Mouse (Mus musculus): ENCODE measurements at regions not wholly inside any gene's neighbourhood (a gene's known extent, or its start where the extent isn't known, plus 50 kb on each side); places are given as distances from the start of the nearest gene placed in this dataset.
A peak's percentile ranks its signal among the peaks of the same experiment; 100 is the strongest.

DNA sequence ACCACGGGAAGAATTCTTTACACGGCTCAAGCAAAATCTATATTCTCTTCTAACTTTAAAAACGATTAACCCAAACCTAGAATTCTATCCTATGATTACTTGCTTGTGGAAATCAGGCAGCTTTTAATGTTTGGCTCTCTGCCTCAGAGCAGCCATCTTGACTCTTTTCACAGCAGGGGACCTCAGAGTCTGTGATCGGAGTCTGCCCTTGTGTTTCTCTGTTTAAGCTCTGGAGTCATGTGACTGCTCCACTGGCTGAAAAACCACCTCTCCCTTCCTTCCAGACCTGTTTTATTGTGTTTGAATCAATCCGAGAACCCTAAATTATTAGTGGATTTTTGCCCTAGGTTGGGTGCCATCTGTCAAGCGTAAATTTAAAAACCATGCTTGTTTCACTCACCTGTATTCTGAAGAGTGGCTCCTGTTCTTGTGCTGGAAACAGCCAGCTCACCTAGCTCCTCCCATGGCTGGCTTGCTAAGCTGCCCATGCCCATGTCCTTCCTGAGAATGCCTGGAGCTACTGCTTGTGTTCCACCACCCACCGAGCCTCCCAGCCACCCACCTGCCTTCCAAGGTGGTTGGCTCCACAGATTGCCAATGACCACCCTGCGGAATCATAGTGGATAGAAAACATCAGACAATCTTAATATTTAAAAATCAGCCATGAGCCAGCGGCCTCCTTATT, 62.6 kb downstream of the Perp start:
- Histone ChIP-seq H3K4me1 (no peaks in the 10 kb centered on the region), H3K9me3 (no peaks in the 10 kb centered on the region), H3K4me2 (replicated peaks) (no peak overlapping the region), H3K27me3 (no peaks in the 10 kb centered on the region), H3K9ac (replicated peaks) (no peak overlapping the region), H3K36me3 (no peaks in the 10 kb centered on the region), H3K27ac (replicated peaks) (no peak overlapping the region), H3K4me3 (no peak overlapping the region)
- WGBS, result 83% methylated on average over 9 of the region's 9 CpGs
- ATAC-seq (replicated peaks), result no peak

- 86% methylated on average over 3 of the region's 3 CpGs for WGBS
- ATAC-seq (replicated peaks), result no peak
- no peak overlapping the region for H3K4me2 ChIP-seq (replicated peaks)
Measured at GRCm38 (mm10) chr10:18909307-18909706, 64.5 kb downstream of the Perp start.

DNA sequence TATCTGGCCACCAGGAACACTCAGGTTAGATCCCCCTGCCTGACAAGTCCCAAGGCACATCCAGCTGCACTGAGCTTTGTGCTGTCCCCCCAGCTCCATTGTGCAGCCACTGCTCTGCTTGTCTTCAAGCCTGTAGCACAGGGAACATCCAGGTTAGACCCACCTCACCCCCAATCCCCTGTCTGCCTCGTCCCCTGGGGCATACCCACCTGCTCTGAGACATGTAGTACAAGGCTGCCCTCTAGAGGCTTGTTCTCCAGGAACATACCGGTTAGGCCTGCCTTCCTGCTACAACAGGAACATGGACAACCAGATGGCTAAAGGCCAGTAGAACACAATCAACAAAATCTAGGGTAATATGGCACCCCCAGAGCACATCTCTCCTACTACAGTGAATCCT, 66.1 kb downstream of the Perp start:
- Histone ChIP-seq H3K4me3 (no peak overlapping the region), H3K4me2 (replicated peaks) (no peak overlapping the region), H3K9ac (replicated peaks) (no peak overlapping the region), H3K27me3 (no peaks in the 10 kb centered on the region), H3K9me3 (no peaks in the 10 kb centered on the region), H3K27ac (replicated peaks) (no peak overlapping the region), H3K36me3 (no peaks in the 10 kb centered on the region), H3K4me1 (no peaks in the 10 kb centered on the region)
- 4% methylated on average over 2 of the region's 2 CpGs for WGBS
- 0 out of 2 replicates have a peak, but pooled peaks have one; percentile 60 for ATAC-seq (replicated peaks)

More at GRCm38 (mm10) chr10:18909307-18909706, 64.5 kb downstream of the Perp start:
- H3K4me1 ChIP-seq, result no peaks in the 10 kb centered on the region
- H3K4me3 ChIP-seq, result no peak overlapping the region
- H3K27me3 ChIP-seq, result no peaks in the 10 kb centered on the region
- no peak overlapping the region for H3K9ac ChIP-seq (replicated peaks)
- H3K27ac ChIP-seq (replicated peaks), result no peak overlapping the region
- no peaks in the 10 kb centered on the region for H3K36me3 ChIP-seq
- H3K9me3 ChIP-seq, result no peaks in the 10 kb centered on the region

- Histone ChIP-seq H3K36me3 (no peaks in the 10 kb centered on the region), H3K4me2 (replicated peaks) (no peak overlapping the region), H3K4me1 (no peaks in the 10 kb centered on the region), H3K9ac (replicated peaks) (no peak overlapping the region), H3K4me3 (no peak overlapping the region), H3K27ac (replicated peaks) (no peak overlapping the region), H3K27me3 (no peaks in the 10 kb centered on the region), H3K9me3 (no peaks in the 10 kb centered on the region)
- ATAC-seq (replicated peaks), result peak; percentile 61; the same call in 1 of the 2 replicates
- 79% methylated on average over 6 of the region's 6 CpGs for WGBS
Measured at GRCm38 (mm10) chr10:18917120-18917616, 72.3 kb downstream of the Perp start.

DNA sequence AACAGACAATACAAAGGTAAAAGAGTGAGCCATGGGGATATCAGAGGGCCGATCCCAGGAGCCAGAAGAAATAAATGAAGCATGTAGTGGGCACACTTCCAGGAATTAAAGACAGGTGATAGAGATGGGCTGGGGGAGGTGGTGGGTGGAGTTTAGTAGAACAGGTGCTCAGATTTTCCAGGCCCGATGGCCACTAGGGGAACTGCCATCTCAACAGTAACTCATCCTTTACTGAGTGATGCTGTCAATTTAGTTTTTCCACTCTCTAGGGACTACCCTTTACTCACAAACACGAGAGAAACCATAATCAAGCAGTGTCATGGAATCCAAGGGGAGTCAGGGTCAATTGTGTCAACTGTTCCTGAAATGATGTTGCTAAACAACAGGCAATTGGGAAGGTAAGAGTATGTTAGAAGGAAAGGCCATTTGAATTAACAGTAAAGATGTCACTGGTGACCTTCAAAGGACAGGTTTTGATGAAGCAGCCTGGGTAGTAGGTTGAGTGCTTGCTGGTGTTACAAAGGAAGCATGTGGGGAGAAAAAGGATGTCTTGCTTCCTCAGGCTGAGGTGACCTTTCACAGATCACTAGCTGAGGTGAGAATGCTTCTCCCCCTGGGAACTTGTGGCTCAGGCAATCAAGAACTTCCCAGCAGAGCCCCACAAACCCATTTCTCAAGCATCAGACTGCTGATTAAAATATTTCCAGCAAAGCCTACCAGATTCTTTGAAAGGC, 78.4 kb downstream of the Perp start:
- no peak overlapping the region for H3K9ac ChIP-seq (replicated peaks)
- WGBS, result 75% methylated on average over 3 of the region's 3 CpGs
- no peaks in the 10 kb centered on the region for H3K36me3 ChIP-seq
- H3K4me2 ChIP-seq (replicated peaks), result no peak overlapping the region
- H3K27ac ChIP-seq (replicated peaks), result no peak overlapping the region
- ATAC-seq (replicated peaks), result no peak
- no peaks in the 10 kb centered on the region for H3K9me3 ChIP-seq
- no peak overlapping the region for H3K4me3 ChIP-seq
- H3K4me1 ChIP-seq, result no peaks in the 10 kb centered on the region
- no peaks in the 10 kb centered on the region for H3K27me3 ChIP-seq

- ATAC-seq (replicated peaks), result no peak
- 95% methylated on average over 2 of the region's 2 CpGs for WGBS
- Histone ChIP-seq H3K4me1 (no peaks in the 10 kb centered on the region), H3K9ac (replicated peaks) (no peak overlapping the region), H3K27ac (replicated peaks) (no peak overlapping the region), H3K4me2 (replicated peaks) (no peak overlapping the region), H3K27me3 (no peaks in the 10 kb centered on the region), H3K36me3 (no peaks in the 10 kb centered on the region), H3K4me3 (no peak overlapping the region), H3K9me3 (no peaks in the 10 kb centered on the region)
Measured at GRCm38 (mm10) chr10:18927811-18928210, 83.0 kb downstream of the Perp start.

DNA sequence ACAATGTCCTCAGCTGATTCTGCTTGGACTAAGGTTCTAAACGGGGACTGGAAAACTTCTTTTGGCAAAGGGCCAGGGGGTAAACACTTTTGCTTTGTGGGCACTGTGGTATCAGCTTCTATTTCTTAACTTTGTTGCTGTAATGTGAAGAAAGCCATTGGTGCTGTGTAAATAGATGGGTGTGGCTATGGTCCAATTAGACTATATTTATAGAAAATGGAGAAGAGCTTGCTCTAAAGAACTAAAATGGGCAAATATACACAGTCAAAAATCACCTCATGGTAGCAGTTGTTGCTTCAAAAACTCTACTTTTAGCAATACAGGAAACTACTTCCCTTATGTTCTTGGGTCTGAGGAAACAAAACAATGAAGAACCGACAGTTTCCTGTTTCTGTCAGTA, 84.1 kb downstream of the Tnfaip3 start:
- no peak overlapping the region for H3K4me3 ChIP-seq
- H3K4me2 ChIP-seq (replicated peaks), result no peak overlapping the region
- H3K4me1 ChIP-seq, result no peaks in the 10 kb centered on the region
- no peaks in the 10 kb centered on the region for H3K27me3 ChIP-seq
- ATAC-seq (replicated peaks), result no peak
- 54% methylated on average over 2 of the region's 2 CpGs for WGBS
- no peak overlapping the region for H3K27ac ChIP-seq (replicated peaks)
- no peak overlapping the region for H3K9ac ChIP-seq (replicated peaks)
- H3K36me3 ChIP-seq, result no peaks in the 10 kb centered on the region
- H3K9me3 ChIP-seq, result no peaks in the 10 kb centered on the region

DNA sequence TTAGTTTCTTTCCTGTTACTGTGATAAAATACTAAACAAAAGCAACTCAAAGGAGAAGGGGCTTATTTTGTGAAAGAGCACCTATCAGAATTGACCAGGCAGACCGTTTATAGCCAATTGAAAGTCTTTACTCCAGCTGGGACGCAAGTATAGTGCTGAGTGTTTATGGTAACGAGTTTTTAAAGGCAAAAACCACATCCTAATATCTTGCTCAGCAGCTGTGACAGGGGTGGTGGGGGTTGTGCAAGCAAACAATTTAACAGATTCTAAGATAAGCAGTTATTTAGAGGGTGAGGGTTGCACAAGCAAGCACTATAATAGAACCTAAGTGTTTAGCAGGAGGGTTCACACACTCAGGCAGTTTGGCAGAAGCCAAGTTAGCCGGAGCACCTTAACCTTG, 74.0 kb downstream of the Tnfaip3 start:
- H3K27ac ChIP-seq (replicated peaks), result no peak overlapping the region
- no peak overlapping the region for H3K4me3 ChIP-seq
- H3K4me2 ChIP-seq (replicated peaks), result no peak overlapping the region
- no peaks in the 10 kb centered on the region for H3K36me3 ChIP-seq
- no peaks in the 10 kb centered on the region for H3K9me3 ChIP-seq
- no peaks in the 10 kb centered on the region for H3K4me1 ChIP-seq
- H3K27me3 ChIP-seq, result no peaks in the 10 kb centered on the region
- ATAC-seq (replicated peaks), result no peak
- WGBS, result 60% methylated on average over 4 of the region's 4 CpGs
- H3K9ac ChIP-seq (replicated peaks), result no peak overlapping the region

DNA sequence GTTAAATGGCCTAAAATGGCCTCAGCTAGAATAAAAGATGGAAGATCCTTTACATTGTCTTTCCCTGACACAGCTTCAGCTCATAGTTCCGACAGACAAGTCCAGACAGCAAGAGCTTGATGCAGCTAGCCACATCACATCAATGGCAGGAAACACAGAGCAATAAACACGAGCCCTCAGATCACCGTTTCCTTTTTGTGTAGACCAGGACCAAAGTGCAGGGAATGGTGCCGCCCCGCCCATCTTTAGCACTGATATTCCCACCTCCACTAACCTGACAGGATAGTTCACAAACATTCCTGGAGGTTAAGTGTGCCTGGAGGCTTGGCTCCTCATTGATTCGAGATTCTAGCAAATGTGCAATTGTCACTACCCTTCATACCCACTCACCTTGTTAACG, 73.5 kb downstream of the Tnfaip3 start:
- Histone ChIP-seq H3K27ac (replicated peaks) (no peak overlapping the region), H3K9ac (replicated peaks) (no peak overlapping the region), H3K4me3 (no peak overlapping the region), H3K27me3 (no peaks in the 10 kb centered on the region), H3K36me3 (no peaks in the 10 kb centered on the region), H3K4me1 (no peaks in the 10 kb centered on the region), H3K4me2 (replicated peaks) (no peak overlapping the region), H3K9me3 (no peaks in the 10 kb centered on the region)
- 83% methylated on average over 7 of the region's 7 CpGs for WGBS
- ATAC-seq (replicated peaks), result no peak

GRCm38 (mm10) chr10:18943296-18944075, 72.0 kb downstream of the Tnfaip3 start:
- Histone ChIP-seq H3K4me1 (no peaks in the 10 kb centered on the region), H3K9me3 (no peaks in the 10 kb centered on the region), H3K27ac (replicated peaks) (no peak overlapping the region), H3K4me2 (replicated peaks) (no peak overlapping the region), H3K9ac (replicated peaks) (no peak overlapping the region), H3K36me3 (no peaks in the 10 kb centered on the region), H3K27me3 (no peaks in the 10 kb centered on the region), H3K4me3 (no peak overlapping the region)
- 84% methylated on average over 6 of the region's 6 CpGs for WGBS
- ATAC-seq (replicated peaks), result no peak

DNA sequence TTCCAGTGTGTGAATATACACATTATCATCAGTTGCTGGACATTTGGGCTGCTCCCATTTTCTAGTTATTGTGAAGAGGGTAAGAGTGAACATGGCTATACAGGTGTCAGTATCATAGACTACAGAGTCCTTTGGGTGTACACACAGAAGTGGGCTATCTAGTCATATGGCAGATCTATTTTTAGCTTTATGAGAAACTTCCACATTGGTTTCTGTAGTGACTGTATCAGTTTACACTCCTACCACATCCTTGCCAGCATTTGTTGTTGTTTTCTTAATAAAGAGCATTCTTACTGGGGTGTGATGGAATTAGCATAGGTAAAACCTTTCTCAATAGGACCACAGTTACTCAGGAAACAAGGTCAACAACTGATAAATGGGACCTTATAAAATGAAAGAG, 68.7 kb downstream of the Tnfaip3 start:
- H3K27ac ChIP-seq (replicated peaks), result no peak overlapping the region
- no peak overlapping the region for H3K4me3 ChIP-seq
- no peaks in the 10 kb centered on the region for H3K36me3 ChIP-seq
- no peak overlapping the region for H3K4me2 ChIP-seq (replicated peaks)
- no peak overlapping the region for H3K9ac ChIP-seq (replicated peaks)
- no peaks in the 10 kb centered on the region for H3K9me3 ChIP-seq
- ATAC-seq (replicated peaks), result no peak
- no peaks in the 10 kb centered on the region for H3K4me1 ChIP-seq
- no peaks in the 10 kb centered on the region for H3K27me3 ChIP-seq

Measured in forebrain, embryonic 15.5 days (tissue).